Mouse (Mus musculus) lung, postnatal 10 days (tissue): ENCODE measurements around the gene Ucp2.
"Not testable (repeated sequence)": the region's sequence is repeated elsewhere in the genome, so short reads cannot be mapped to it uniquely, and the experiment has no call there.

Source experiments
- DNase-seq: peaks from one replicate; pipeline ENCODE4 v3.0.0; 2021

Ucp2 gene

DNA sequence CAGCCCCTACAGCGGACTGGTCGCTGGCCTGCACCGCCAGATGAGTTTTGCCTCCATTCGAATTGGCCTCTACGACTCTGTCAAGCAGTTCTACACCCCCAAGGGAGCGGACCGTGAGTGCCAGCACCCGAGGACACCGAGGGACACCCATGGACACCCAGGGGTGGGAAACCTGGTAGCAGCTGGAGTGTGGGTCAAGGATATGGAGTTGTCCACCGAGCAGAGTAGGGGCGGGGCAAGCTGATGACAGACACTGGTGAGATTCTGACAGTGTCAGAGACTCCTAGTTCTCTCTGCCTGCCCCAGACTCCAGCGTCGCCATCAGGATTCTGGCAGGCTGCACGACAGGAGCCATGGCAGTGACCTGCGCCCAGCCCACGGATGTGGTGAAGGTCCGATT is 13.0 kb upstream of the Ucp2 start:
- DNase-seq: no peak

- DNase-seq: not testable (repeated sequence)
These were observed 11.1 kb upstream of the Ucp2 start for GRCm38 (mm10) chr7:100482046-100482445.

DNA sequence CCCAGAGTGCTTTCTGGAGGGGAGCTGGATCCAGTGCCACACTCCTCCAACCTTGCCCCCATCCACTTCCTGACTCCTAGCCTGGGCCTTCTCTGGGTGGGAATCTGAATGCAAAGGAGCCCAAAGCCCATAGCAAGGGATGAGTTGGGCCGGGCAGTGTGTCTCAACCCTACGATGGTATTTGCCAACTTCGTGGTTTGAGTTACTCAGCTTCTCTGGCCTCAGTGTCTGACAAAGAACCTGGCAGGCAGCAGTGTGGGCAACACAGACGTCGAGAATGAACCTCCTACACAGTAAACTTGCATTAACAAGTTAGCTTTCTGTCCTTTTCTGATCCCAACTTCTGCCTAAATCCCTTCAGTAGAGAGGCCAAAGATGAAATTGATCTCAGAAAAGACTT is 8.6 kb upstream of the Ucp2 start:
- no peak for DNase-seq

DNA sequence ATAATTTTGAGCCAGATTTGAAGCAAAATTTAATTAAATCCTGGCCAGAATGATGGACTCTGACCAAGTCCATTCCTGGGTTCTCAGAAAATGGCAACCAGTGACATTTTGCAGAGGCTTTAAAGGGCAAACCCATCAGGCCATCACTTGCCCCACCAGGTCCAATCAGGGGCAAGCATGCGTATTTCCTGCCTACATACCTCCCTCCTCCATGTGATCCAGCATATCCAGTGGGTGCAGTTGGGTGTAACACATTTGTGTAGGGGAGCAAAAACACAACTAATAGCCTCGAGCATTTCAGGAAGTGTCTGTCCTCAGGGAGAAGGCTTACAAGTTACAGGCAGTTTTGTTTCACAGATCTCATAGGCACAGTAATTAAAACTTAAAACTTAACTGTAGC is 5.8 kb upstream of the Ucp2 start:
- DNase-seq: no peak

GRCm38 (mm10) chr7:100488474-100489048 is 4.6 kb upstream of the Ucp2 start:
- peak; percentile 57 for DNase-seq

DNA sequence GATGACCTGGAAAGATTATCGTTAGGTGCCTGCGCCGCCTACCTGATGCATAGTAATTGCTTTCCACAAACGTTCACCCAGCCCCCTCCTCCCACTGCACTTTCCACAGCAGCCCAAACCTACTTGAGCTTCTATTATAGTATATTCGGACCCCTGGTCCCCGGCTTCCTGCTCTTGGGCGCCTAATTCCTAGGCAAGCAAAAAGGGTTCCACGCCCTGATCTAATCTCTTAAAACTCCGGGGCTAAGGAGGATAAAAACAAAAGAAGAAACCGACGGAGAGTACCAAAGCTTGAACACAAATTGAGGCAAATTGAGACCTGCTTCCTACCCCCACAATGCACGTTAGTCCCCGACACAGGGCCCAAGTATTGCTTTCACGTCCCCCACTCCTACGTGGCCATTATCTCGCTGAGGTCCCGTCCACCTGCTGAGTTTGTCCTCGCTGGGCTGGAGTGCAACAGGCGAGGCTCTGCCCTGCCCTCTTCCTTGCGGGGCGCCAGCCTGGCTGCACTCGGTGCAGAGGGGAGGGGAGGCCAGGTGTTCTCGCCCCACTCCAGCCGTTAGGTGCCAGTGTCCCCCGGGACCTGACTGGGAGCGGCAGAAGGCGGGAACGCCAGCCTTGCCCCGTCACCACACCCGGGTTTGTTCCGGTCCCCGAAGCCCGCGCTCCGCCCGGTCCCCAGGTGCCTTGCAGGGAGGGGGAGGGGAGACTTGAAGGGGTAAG is 583 bp upstream of the Ucp2 start:
- peak; percentile 51 for DNase-seq

- DNase-seq: peak; percentile 73
These were observed 612 bp downstream of the Ucp2 start for GRCm38 (mm10) chr7:100493484-100494414.

DNA sequence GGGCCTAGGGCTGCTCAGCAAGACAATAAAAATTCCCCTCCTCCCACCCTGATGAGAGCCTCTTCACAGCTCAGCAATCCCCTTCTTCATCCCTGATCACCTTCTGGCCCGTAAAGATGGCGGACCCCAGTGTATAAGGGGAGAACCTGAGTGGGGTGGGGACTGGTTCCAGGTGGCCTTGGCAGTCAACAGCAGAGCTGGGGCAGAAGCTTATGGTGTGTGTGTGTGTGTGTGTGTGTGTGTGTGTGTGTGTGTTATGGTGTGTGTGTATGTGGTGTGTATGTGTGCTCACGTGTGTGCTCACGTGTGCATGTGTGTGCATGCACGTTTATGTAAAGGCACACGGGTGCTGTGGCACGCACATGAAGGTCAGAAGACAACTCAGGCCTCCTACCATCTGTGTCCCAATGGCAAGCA is 1.3 kb downstream of the Ucp2 start:
- no peak for DNase-seq

DNA sequence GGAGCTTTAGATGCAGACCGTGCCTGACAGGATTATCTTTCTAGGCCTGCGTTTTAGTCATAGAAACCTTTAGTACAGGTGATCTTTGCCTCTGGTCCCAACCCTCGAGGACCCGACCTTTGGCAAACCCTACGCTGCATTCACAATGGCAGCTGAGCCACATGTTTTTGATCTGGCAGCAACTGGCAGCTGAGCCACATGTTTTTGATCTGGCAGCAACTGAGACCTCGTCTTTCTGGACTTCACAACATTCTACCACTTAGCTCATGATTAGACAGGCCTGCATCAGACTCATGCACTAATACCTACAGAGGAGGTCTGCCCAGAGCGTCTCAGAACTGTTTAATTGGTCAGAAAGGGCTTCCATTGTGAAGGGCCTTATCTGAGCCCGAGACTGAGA is 1.9 kb downstream of the Ucp2 start:
- DNase-seq: no peak

- peak; percentile 88 for DNase-seq
These were observed 2.6 kb downstream of the Ucp2 start for GRCm38 (mm10) chr7:100495581-100496251.

DNA sequence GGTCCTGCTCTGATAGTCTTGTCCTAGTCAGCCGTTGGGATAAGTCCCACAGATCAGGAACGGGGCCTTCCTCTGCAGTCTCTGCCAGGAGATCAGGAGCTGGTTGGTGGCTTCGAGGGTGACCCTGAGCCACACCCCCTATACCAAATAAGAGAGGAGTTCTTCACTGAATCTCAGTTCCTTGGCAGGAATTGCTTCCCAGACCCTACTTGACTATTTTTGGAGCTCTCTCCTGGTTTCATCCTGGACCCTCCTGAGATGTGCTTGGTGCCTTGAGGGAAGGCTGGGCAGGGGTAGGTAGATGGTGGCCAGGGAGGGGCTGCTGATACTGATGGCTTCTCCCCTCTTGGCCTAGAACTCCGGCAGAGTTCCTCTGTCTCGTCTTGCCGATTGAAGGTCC is 3.2 kb downstream of the Ucp2 start:
- no peak for DNase-seq

- no peak for DNase-seq
These were observed 3.7 kb downstream of the Ucp2 start for GRCm38 (mm10) chr7:100496791-100497190.

DNA sequence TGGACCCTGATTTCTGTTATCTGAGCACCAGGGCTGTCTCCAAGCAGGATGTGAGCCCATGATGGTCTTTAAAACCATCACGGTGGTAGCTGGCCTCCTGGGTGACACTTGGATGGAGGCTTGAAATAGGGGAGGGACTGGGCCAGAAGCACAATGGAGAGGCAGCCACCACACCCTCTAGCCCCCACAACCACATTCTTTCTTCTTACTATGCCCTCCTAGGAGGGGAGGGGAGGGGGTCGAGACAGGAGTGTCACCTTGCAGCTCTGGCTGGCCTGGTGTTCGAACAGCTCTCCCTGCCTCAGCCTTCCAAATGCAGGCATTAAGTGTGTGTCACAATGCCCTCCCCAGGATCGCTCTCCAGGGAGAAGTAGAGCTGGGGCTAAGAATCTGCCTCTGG is 4.3 kb downstream of the Ucp2 start:
- no peak for DNase-seq

DNA sequence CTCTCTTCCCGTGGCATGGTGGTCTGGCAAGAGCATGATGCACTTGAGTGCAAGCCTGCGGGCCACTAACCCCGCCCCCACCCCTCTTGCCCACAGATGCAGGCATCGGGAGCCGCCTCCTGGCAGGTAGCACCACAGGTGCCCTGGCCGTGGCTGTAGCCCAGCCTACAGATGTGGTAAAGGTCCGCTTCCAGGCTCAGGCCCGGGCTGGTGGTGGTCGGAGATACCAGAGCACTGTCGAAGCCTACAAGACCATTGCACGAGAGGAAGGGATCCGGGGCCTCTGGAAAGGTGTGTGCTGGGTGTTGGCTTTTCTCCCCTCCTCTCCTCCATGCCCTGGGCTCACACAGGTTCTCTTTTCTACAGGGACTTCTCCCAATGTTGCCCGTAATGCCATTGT is 4.8 kb downstream of the Ucp2 start:
- no peak for DNase-seq

- DNase-seq: no peak
These were observed 6.3 kb downstream of the Ucp2 start for GRCm38 (mm10) chr7:100499465-100499864.

GRCm38 (mm10) chr7:100500276-100500977 is 7.3 kb downstream of the Ucp2 start:
- no peak for DNase-seq

- no peak for DNase-seq
These were observed 8.1 kb downstream of the Ucp2 start for GRCm38 (mm10) chr7:100501027-100501843.

- no peak for DNase-seq
These were observed 8.8 kb downstream of the Ucp2 start for GRCm38 (mm10) chr7:100501844-100502373.

DNA sequence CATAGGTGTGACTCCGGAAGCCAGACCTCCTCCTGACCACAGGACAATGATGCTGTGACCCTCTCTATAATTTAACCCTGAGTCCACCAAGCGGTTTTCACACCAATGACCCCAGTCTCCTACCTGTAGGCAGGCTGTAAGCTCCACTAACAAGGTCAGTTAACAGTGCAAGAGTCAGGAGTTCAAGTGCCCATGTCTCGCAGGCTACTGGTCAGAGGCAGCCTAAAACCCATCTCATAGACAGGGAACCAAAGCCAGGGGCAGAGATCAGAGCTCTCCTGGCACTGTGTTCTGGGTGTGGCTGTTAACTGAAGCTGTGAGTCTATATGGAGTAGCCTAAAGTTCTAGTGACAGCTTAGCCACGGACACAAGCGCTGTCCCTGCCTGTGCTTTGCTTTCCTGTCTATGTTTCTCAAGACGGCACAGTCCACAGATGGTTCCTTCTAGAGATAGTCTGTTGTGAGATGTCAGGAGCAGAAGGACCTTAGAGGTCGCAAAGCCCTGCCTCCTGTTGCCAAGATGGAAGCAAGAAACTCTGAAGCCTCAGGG is 9.3 kb downstream of the Ucp2 start:
- DNase-seq: no peak

GRCm38 (mm10) chr7:100503076-100503475 is 9.9 kb downstream of the Ucp2 start:
- no peak for DNase-seq
